Mouse (Mus musculus) heart, embryonic 11.5 days (tissue): ENCODE data around the gene Clec2h. TPM values are rescaled to one million over a fixed set of nuclear protein-coding genes. Genes with fewer than 3 reads are reported as not detected.
"Not testable (repeated sequence)": the region's sequence is repeated elsewhere in the genome, so short reads cannot be mapped to it uniquely, and the experiment has no call there.

Source experiments
- ATAC-seq: fragments of 200-750 bp; cut with Nextera tagmentation; replicated peaks from 2 replicates; pipeline ENCODE4 v1.8.0; 2017; ENCODE audit warnings: moderate library complexity; ENCODE audit not compliant: insufficient number of reproducible peaks, low FRiP score, low TSS enrichment
- H3K27ac ChIP-seq: fragments of 300-500 bp; sonication (generic); 2 replicates; pipeline ENCODE4 v1.5.1; 2014; ENCODE audit warnings: mild to moderate bottlenecking, low read depth, low read length
- H3K27me3 ChIP-seq: fragments of 300-500 bp; sonication (generic); 2 replicates; pipeline ENCODE4 v1.6.1; 2014; ENCODE audit warnings: mild to moderate bottlenecking, low read length, mixed read lengths; ENCODE audit not compliant: control insufficient read depth, insufficient read depth
- H3K36me3 ChIP-seq: fragments of 300-500 bp; sonication (generic); 2 replicates; pipeline ENCODE4 v1.6.1; 2014; ENCODE audit warnings: mild to moderate bottlenecking, low read length, moderate library complexity, mixed read lengths; ENCODE audit not compliant: control insufficient read depth, insufficient read depth
- H3K4me1 ChIP-seq: fragments of 300-500 bp; sonication (generic); 2 replicates; pipeline ENCODE4 v1.6.1; 2014; ENCODE audit warnings: low read length; ENCODE audit not compliant: control insufficient read depth, insufficient read depth
- H3K4me2 ChIP-seq: fragments of 300-500 bp; sonication (generic); 2 replicates; pipeline ENCODE4 v1.6.1; 2014; ENCODE audit warnings: mild to moderate bottlenecking, moderate library complexity
- H3K4me3 ChIP-seq: fragments of 300-500 bp; sonication (generic); 2 replicates; pipeline ENCODE4 v1.5.1; 2014; ENCODE audit warnings: low read depth, low read length
- H3K9ac ChIP-seq: fragments of 300-500 bp; sonication (generic); 2 replicates; pipeline ENCODE4 v1.6.1; 2014; ENCODE audit warnings: mild to moderate bottlenecking, low read depth, low read length, moderate library complexity
- H3K9me3 ChIP-seq: fragments of 300-500 bp; sonication (generic); replicated peaks from 2 replicates; pipeline ENCODE4 v1.6.1; 2016; ENCODE audit warnings: low read length; ENCODE audit not compliant: control insufficient read depth
- WGBS: fragments of 180-500 bp; shearing (Covaris S2); extraction: QIAGEN DNeasy Blood & Tissue Kit; methylation state at CpG from one replicate; pipeline ENCODE4 v1.1.7; 2014; ENCODE audit not compliant: insufficient replicate concordance; 5-methylcytosine and 5-hydroxymethylcytosine counted together
- polyA plus RNA-seq: library from polyadenylated mRNA; unstranded; fragments of >200 nt; fragmentation: Nextera tagmentation; extraction: Ambion mirVana; gene quantifications from 2 replicates; pipeline ENCODE4 v1.2.1, GENCODE M21; 2014

Gene Clec2h
- polyA plus RNA-seq, 1 experiment from 2014 or later: not detected

DNA sequence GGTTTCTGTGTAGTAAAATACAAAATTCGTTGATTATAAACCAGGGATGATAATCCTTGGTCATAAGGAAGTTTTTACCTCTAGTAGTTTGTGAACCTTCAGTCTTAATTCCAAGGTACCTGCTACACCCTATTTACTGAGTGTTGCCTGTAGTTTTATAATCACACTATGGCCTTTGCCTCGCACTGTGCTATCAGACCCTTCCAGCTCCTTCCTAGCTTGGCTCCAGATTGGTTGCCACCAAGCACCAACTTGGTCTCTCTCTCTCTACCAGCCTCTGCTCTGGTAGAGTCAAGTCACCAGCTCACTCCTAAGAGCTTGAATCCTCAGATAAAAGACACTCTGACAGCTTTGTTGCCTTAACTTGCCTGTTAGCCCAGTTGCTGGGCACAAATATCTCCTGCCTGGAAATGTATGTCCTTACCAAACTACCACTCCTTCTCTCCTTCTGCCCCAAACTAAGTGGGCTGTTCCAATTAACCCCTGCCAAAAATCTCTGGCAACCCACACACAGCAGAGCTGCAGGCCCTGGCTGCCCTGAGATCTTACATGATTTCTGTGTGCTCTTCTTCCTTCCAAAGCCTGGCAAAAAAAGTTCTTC lies 21.0 kb upstream of the Clec2h start:
- no peak overlapping the region for H3K4me3 ChIP-seq
- no peak overlapping the region for H3K27ac ChIP-seq

DNA sequence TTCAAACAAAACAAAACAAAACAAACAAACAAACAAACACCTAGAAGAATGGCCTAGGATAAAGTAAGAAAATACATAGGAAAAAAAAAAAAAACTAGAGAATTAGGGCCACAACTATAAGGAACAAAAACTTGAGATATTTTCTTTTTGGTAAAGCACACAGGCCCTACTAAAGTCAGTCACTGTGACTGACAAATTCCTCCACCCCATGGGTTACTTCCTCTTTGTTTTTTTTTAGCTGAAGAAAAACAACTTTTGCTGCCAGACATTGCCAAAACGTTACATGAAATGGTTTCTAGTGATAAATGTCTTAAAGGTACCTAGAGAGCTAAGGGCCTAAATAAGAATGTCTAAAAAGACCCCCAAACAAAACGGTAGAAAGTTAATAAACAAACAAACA lies 18.2 kb upstream of the Clec2h start:
- no peak for ATAC-seq
- H3K27me3 ChIP-seq: no peaks in the 10 kb centered on the region
- H3K4me3 ChIP-seq: no peak overlapping the region
- no peak overlapping the region for H3K9ac ChIP-seq
- H3K36me3 ChIP-seq: no peaks in the 10 kb centered on the region
- 45% methylated on average over 2 of the region's 2 CpGs for WGBS
- no peak overlapping the region for H3K27ac ChIP-seq
- no peak overlapping the region for H3K4me2 ChIP-seq
- no peaks in the 10 kb centered on the region for H3K9me3 ChIP-seq
- no peaks in the 10 kb centered on the region for H3K4me1 ChIP-seq

More for the DNA sequence above, 21.0 kb upstream of the Clec2h start:
- no peaks in the 10 kb centered on the region for H3K27me3 ChIP-seq
- no peak overlapping the region for H3K9ac ChIP-seq
- H3K4me2 ChIP-seq: no peak overlapping the region
- no peaks in the 10 kb centered on the region for H3K36me3 ChIP-seq
- 63% methylated on average over 2 of the region's 2 CpGs for WGBS
- ATAC-seq: no peak
- no peaks in the 10 kb centered on the region for H3K4me1 ChIP-seq
- H3K9me3 ChIP-seq: no peaks in the 10 kb centered on the region

DNA sequence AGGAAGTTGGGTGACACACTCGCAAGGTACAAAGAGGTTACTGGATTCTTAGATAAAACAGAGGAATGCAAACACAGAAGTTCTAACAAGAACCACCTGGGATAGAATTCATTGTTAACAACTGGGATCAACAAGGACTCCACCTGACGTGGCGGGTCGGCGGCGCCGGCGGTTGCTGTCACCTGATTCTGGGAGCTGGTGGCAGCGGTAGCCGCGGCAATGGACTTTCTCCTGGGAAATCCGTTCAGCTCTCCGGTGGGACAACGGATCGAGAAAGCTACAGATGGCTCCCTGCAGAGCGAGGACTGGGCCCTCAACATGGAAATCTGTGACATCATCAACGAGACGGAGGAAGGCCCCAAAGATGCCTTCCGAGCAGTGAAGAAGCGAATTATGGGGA lies 17.5 kb upstream of the Clec2h start:
- H3K36me3 ChIP-seq, H3K9ac ChIP-seq, H3K27me3 ChIP-seq, H3K27ac ChIP-seq, H3K4me2 ChIP-seq, H3K9me3 ChIP-seq, H3K4me1 ChIP-seq, ATAC-seq, H3K4me3 ChIP-seq: not testable (repeated sequence)
- WGBS: 93% methylated on average over 20 of the region's 20 CpGs

DNA sequence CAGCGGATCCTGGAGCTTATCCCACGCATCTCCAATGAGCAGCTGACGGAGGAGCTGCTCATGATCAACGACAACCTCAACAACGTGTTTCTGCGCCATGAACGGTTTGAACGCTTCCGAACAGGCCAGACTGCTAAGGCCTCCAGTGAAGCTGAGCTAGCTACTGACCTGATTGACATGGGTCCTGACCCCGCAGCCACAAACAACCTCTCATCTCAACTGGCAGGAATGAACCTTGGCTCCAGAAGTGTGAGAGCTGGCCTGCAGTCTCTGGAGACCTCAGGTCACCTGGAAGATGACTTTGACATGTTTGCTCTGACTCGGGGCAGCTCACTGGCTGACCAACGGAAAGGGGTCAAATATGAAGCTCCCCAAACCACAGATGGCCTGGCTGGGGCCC lies 16.5 kb upstream of the Clec2h start:
- H3K9ac ChIP-seq, H3K27me3 ChIP-seq, ATAC-seq, H3K4me3 ChIP-seq, H3K9me3 ChIP-seq, H3K27ac ChIP-seq, H3K4me2 ChIP-seq, H3K4me1 ChIP-seq, H3K36me3 ChIP-seq: not testable (repeated sequence)
- 89% methylated on average over 12 of the region's 12 CpGs for WGBS

DNA sequence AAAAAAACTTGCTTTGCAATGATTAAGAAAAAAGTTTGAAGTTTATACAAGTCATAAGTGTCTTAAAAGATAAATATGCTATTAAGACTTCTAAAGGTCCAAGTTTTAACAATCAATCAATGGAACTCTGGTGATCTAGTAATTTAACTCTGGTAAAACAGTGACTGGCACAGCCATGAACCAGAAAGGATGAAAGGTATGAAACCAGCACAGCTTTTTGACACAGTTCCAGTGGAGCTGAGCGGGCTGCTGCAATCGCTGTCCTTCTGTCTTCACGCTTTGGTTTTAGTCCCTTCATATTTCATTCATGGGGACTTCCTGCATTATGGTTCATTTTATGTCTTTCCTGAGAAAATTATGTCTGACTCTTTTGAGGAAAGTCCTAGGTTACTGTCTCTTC lies 12.5 kb upstream of the Clec2h start:
- H3K27me3 ChIP-seq: no peaks in the 10 kb centered on the region
- WGBS: 82% methylated on average over 3 of the region's 3 CpGs
- ATAC-seq: no peak
- H3K36me3 ChIP-seq: no peaks in the 10 kb centered on the region
- no peak overlapping the region for H3K4me3 ChIP-seq
- no peaks in the 10 kb centered on the region for H3K9me3 ChIP-seq
- H3K27ac ChIP-seq: no peak overlapping the region
- no peak overlapping the region for H3K9ac ChIP-seq
- no peak overlapping the region for H3K4me2 ChIP-seq
- H3K4me1 ChIP-seq: no peaks in the 10 kb centered on the region

DNA sequence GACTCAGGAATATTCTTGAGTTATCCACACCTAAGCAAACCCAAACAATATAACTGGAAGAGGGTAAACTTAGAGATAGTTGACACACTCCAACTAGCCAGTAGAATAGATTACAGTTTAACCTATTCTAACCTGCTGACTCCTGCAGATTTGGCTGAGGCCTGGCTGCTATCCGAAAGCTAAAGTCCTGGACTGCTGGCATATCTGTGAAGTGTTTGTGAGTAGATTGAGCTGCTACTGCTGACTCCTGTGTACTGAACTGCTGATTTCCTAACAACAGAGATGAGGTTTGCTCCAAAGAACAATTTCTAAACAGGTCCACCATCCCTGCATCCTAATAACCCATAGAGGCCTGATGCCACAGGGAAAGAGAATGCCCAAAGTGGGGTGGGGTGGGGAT lies 12.0 kb upstream of the Clec2h start:
- H3K36me3 ChIP-seq: no peaks in the 10 kb centered on the region
- ATAC-seq: no peak
- 49% methylated on average over 1 of the region's 1 CpGs for WGBS

DNA sequence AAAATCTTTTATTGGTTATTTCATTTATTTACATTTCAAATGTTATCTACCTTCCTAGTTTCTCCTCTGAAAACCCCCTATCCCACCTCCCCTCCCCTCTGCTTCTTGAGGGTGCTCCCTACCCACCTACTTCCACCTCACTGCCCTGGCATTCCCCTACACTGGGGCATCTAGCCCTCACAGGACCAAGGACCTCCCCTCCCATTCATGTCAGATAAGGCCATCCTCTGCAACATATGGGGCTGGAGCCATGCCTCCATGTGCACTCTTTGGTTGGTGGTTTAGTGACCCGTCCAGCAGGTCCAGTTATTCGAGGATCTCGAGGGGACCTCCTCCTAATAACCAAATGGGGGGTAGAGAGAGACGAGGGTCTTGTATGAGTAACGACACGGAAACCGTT lies 11.4 kb upstream of the Clec2h start:
- not testable (repeated sequence) for H3K4me1 ChIP-seq, H3K9ac ChIP-seq, H3K4me2 ChIP-seq, H3K36me3 ChIP-seq, H3K9me3 ChIP-seq, H3K4me3 ChIP-seq, H3K27me3 ChIP-seq, ATAC-seq, H3K27ac ChIP-seq
- 79% methylated on average over 3 of the region's 7 CpGs for WGBS

More for the DNA sequence above, 12.0 kb upstream of the Clec2h start:
- no peak overlapping the region for H3K4me3 ChIP-seq
- no peak overlapping the region for H3K9ac ChIP-seq
- H3K9me3 ChIP-seq: no peaks in the 10 kb centered on the region
- H3K4me1 ChIP-seq: no peaks in the 10 kb centered on the region
- H3K27ac ChIP-seq: no peak overlapping the region
- no peak overlapping the region for H3K4me2 ChIP-seq
- H3K27me3 ChIP-seq: no peaks in the 10 kb centered on the region

DNA sequence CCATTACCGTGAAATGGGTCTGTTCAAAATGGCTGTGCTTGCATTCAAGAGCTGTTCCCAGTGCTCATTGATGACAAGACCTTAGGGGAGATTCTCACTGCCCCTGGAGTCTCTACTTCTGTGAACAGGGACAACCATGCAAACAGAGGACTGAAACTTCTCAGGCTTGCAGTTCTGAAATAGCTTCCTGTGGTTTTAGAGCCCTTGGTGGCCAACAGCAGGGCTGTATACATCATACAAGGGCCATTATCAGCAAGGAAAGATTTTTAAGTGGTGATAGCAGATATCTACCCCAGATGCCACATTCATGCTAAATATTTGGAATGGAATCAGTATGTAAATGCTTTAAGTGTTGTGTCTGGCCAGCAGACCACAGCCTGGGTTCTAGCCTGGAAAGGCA lies 9.2 kb upstream of the Clec2h start:
- no peaks in the 10 kb centered on the region for H3K9me3 ChIP-seq
- WGBS: 92% methylated on average over 1 of the region's 1 CpGs
- no peak for ATAC-seq

DNA sequence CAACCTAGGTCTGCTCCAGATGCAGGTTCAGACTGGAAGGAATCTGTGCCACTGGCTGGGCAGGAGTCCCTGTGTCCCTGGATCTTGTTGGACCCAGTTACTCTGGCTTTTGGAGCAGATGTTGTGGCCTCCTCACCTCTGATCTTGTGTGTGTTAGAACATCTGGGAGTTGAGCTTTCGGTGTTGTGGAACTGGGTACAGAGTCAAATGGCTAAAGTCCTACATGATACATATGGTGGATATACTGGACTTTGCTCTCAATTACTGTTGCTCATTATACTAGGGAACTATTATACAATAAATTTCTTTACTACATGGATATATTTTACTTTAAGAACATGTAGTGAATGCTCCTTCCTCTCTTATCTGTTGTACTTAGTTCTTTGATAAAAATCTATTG lies 936 bp upstream of the Clec2h start:
- no peaks in the 10 kb centered on the region for H3K27me3 ChIP-seq
- H3K27ac ChIP-seq: no peak overlapping the region
- H3K4me1 ChIP-seq: no peaks in the 10 kb centered on the region
- H3K4me3 ChIP-seq: no peak overlapping the region
- 90% methylated on average over 1 of the region's 1 CpGs for WGBS
- no peaks in the 10 kb centered on the region for H3K36me3 ChIP-seq
- H3K4me2 ChIP-seq: no peak overlapping the region
- ATAC-seq: no peak
- H3K9me3 ChIP-seq: no peaks in the 10 kb centered on the region
- H3K9ac ChIP-seq: no peak overlapping the region

More for the DNA sequence above, 9.2 kb upstream of the Clec2h start:
- Histone ChIP-seq H3K4me2 (no peak overlapping the region), H3K27ac (no peak overlapping the region), H3K36me3 (no peaks in the 10 kb centered on the region), H3K4me3 (no peak overlapping the region), H3K27me3 (no peaks in the 10 kb centered on the region), H3K9ac (no peak overlapping the region), H3K4me1 (no peaks in the 10 kb centered on the region)
